Mouse (Mus musculus) embryonic fibroblast, embryonic 13.5 days (primary cell): ENCODE data around the gene Frat2. TPM values are rescaled to one million over a fixed set of nuclear protein-coding genes. Genes with fewer than 3 reads are reported as not detected.
"Not testable (repeated sequence)": the region's sequence is repeated elsewhere in the genome, so short reads cannot be mapped to it uniquely, and the experiment has no call there.

Experiments
- H3K27ac ChIP-seq: 2 replicates; pipeline ENCODE4 v1.5.1; 2012; ENCODE audit warnings: low read length, control low read depth, inconsistent platforms; ENCODE audit not compliant: insufficient read depth
- H3K4me1 ChIP-seq: 2 replicates; pipeline ENCODE4 v1.6.1; 2011; ENCODE audit warnings: low read length; ENCODE audit not compliant: control insufficient read depth, insufficient read depth
- H3K4me3 ChIP-seq: 2 replicates; pipeline ENCODE4 v1.5.1; 2011; ENCODE audit warnings: mild to moderate bottlenecking, control low read depth, low read length; ENCODE audit not compliant: insufficient read depth
- CTCF ChIP-seq: IDR thresholded peaks from 2 replicates; pipeline ENCODE4 v1.5.1; 2011; ENCODE audit warnings: mild to moderate bottlenecking, control low read depth, low read length, moderate library complexity, borderline replicate concordance; ENCODE audit not compliant: insufficient read depth
- POLR2A ChIP-seq: IDR thresholded peaks from 2 replicates; pipeline ENCODE4 v1.6.1; 2011; ENCODE audit warnings: low read depth, mild to moderate bottlenecking, control low read depth, low read length, moderate library complexity
- polyA plus RNA-seq: library from polyadenylated mRNA; stranded (reverse); fragments of >200 nt; gene quantifications from 2 replicates; pipeline ENCODE4 v1.2.4, GENCODE M21; 2011; ENCODE audit warnings: low read depth; ENCODE audit not compliant: missing spikeins, insufficient read length

Gene Frat2
- polyA plus RNA-seq, 1 experiment = 0.56 TPM

- Histone ChIP-seq H3K4me3 (no peak overlapping the region), H3K4me1 (no peaks in the 10 kb centered on the region), H3K27ac (no peak overlapping the region)
- TF ChIP-seq CTCF (no peak), POLR2A (no peak)
Observed at GRCm38 (mm10) chr19:41869296-41869695, 21.4 kb upstream of the Frat2 start.

DNA sequence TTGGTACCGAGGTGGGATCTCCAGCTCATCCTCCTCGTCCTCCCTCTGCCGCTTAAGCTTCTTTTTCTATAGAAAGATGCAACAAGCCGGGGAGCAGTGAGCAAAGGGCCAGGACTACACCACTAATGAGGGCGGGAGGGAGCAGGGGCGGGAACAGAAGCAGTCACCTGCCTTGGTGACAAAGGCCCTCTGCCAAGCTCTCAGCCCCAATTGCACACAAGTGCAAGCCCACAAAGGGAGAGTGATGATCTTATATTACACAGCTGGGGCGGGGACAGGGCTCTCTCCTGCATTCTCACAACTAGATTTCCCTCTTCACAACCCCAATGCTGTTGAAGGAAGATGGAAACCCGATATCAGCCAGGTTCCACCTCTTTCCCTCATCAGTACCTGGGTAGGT, 18.8 kb upstream of the Frat2 start:
- no peaks in the 10 kb centered on the region for H3K4me1 ChIP-seq
- no peak for TF ChIP-seq CTCF
- no peak for TF ChIP-seq POLR2A
- no peak overlapping the region for H3K4me3 ChIP-seq
- no peak overlapping the region for H3K27ac ChIP-seq

DNA sequence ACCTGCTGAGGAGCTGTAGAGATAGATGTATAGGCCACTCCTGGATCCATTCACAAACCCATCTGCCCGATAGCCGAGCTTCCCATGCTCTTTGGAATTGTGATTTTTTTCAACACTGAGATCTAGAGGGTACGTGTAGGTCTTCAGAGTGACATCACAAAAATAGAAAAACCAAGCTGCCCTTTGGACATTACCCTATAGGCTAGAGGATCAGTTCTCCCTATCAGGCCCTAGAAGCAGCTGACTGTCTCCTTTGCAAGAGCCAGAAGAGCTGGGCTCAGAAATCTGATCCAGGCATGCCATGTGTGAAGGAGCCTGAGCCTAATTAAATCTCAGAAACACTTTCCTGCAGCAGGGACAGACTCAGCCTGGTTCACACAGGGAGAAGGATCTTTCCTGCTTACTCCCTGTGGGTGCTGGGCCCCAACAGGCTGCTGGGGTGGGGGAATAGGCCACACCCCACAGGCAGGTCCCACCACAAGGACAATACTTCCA, 9.9 kb upstream of the Frat2 start:
- Histone ChIP-seq H3K27ac (no peak overlapping the region), H3K4me3 (no peak overlapping the region), H3K4me1 (peaks cover 6% of the 10 kb centered on the region; the same call in 1 of the 2 replicates)
- TF ChIP-seq CTCF (no peak), POLR2A (no peak)

- H3K27ac ChIP-seq = no peak overlapping the region
- H3K4me3 ChIP-seq = no peak overlapping the region
- peaks cover 6% of the 10 kb centered on the region; the same call in 1 of the 2 replicates for H3K4me1 ChIP-seq
- TF ChIP-seq POLR2A (no peak), CTCF (no peak)
Observed at GRCm38 (mm10) chr19:41857086-41857762, 9.3 kb upstream of the Frat2 start.

DNA sequence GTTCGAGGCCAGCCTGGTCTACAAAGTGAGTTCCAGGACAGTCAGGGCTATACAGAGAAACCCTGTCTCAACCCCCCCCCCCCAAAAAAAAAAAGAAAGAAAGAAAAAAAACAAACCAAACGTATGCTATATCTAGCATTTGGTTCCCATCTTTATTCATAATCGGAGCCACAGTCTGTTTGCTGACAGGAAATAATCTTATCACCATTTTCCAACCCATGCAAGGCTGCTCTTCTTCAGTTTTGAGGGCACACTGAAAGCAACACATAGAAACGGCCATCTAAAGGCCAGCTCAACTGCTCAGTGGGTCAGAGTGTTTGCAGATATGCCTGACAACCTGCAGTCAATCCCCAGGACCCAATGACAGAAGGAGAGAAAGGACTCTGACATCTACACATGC, 4.5 kb upstream of the Frat2 start:
- no peak overlapping the region for H3K27ac ChIP-seq
- no peak for TF ChIP-seq CTCF
- TF ChIP-seq POLR2A = no peak
- H3K4me3 ChIP-seq = no peak overlapping the region
- H3K4me1 ChIP-seq = peaks cover 6% of the 10 kb centered on the region

- TF ChIP-seq CTCF (no peak), POLR2A (no peak)
- Histone ChIP-seq H3K27ac (no peak overlapping the region), H3K4me3 (no peak overlapping the region), H3K4me1 (peaks cover 6% of the 10 kb centered on the region)
Observed at GRCm38 (mm10) chr19:41850719-41851543, 3.0 kb upstream of the Frat2 start.

- Histone ChIP-seq H3K27ac (no peak overlapping the region), H3K4me1 (peaks cover 6% of the 10 kb centered on the region), H3K4me3 (no peak overlapping the region)
- no peak for TF ChIP-seq CTCF
- no peak for TF ChIP-seq POLR2A
Observed at GRCm38 (mm10) chr19:41850021-41850718, 2.2 kb upstream of the Frat2 start.

GRCm38 (mm10) chr19:41847614-41847991, 329 bp downstream of the Frat2 start:
- not testable (repeated sequence) for H3K4me1 ChIP-seq, H3K27ac ChIP-seq
- H3K4me3 ChIP-seq = peak overlapping the region; percentile 74

DNA sequence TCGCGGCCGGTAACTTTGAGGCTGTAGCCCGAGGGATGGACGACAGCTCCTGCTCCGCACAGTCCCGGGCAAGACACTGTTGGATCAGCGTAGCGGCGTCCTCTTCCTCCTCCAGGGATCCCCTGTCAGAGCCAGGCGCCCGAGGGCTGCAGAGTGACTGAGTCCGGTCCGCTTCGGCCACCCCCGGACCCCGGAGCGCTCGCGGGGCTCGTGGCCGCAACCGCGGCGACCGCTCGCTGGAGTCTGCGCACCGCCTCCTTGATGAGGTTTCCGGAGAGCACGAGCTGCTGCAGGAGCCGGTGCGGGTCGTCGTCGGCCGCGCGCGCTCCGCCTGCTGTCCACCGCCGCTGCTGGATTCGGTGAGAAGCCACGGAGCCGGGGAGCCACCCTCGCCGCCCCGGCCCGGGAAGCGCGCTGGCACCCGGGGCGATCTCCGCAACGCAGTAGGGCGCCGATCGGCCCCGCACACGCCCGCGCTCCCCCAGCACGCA, 796 bp downstream of the Frat2 start:
- H3K4me3 ChIP-seq = peak overlapping the region; percentile 74
- TF ChIP-seq CTCF = no peak
- TF ChIP-seq POLR2A = no peak
- peaks cover 6% of the 10 kb centered on the region for H3K4me1 ChIP-seq
- no peak overlapping the region for H3K27ac ChIP-seq
